Mouse (Mus musculus): ENCODE data around the gene Hgfac.

Gene Hgfac

DNA sequence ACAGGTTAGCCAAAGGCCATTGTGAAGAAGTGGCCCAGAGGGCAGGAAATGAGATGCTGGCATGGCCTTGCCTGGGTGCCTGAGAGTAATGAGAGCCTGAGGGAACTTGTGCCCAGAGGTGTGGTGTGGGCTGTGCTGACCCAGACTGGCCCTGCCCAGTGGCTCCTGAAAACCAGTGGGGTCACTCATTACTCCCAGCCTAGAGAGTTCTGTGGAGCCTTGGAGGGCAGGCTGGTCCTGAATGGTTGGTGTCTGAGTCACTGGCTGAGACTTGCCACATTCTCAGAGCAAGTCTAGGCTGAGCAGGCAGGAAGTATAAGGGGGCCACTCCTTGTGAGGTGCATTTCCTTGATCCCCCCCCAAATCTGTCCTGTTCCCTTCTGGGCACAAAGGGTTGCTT is 3.9 kb upstream of the Hgfac start:
- DNase-seq (ENCODE audit: low read depth in 2 of 2, low spot score in 2 of 2), result no peak

DNA sequence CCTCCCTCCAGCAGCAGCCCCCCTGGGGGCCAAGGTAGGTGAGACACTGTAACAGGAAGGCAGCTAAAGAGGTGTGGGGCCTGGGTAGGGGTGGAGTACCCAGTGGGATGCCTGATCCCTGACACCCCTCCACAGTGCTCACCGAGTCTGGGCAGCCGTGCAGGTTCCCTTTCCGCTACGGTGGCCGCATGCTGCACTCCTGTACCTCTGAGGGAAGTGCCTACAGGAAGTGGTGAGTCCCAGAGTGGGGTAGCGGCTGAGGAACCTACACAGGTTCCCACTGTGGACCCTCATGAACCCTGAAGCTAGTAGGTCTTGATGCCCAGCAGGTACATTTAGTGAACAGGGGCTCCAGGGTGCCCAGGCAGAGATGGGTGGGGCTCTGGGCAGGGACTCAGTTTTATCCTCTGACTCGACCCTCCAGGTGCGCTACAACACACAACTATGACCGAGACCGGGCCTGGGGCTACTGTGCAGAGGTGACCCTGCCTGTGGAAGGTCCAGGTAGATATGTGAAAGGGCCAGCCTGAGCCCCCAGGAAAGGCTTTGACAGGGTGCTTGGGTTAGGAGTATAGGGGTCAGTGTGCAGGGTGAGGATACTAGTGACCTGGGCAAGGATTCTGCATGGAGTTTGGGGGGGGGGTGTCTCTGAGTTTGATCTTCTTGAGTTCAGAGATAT is 1.3 kb downstream of the Hgfac start:
- peak in 1 of 2 experiments; percentile 16 for DNase-seq (ENCODE audit: low read depth in 2 of 2, low spot score in 2 of 2)

DNA sequence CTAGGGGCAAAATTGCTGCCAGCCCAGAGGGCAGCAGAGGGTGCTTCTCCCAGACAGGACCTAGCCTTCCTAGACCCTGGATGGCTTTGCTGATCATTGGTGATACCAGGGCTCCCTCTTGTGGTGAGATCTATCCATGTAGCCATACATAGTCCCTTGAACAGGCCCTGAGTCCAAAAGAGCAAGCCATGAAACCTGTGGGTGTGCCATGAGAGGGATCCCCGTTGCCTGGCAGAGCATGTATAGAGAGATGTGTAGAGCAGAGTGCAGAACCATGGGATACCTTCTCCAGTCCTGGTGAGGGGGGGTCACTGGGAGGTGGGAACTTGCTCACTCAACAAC is 1.8 kb downstream of the Hgfac start:
- peak; percentile 60 to 68 for DNase-seq (ENCODE audit: low read depth in 2 of 2, low spot score in 2 of 2)

DNA sequence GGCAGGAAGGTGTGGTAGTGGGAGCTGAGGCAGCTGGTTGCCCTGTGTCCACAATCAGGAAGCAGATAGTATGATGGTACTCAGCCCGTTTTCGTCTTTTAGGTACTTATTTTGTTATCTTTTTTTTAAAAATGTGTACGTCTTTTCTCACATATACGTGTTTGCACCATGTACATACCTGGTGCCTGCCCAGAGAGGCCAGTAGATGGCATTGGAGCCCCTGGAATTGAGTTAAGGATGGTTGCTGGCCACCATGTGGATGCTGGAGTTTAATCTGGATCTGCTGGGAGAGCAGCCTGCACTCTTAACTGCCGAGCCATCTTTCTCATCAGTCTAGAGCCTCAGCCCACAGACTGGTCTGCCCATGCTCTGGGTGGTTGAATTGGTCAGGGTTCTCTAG is 9.2 kb downstream of the Hgfac start:
- DNase-seq (ENCODE audit: low read depth in 2 of 2, low spot score in 2 of 2), result no peak

DNA sequence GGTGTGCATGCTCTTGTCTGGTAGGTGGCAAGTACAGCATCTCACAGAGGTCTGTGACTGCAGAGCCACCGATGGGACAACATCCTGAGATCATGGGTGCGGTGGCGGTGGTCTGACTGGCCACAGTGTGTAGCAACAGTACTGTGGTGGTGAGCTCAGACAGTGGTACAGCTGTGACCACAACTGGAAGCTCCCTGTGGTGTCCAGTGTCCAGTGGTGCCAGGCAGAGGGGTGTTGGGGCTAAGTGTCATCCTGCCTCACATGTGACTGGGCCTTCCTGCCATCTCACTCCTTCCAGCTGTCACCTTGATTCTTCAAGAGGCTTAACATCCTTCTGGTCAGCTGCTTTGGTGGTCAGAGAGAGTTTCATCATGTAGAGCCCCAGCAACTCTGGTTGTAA is 13.3 kb downstream of the Hgfac start:
- DNase-seq (ENCODE audit: low read depth in 2 of 2, low spot score in 2 of 2), result no peak

DNA sequence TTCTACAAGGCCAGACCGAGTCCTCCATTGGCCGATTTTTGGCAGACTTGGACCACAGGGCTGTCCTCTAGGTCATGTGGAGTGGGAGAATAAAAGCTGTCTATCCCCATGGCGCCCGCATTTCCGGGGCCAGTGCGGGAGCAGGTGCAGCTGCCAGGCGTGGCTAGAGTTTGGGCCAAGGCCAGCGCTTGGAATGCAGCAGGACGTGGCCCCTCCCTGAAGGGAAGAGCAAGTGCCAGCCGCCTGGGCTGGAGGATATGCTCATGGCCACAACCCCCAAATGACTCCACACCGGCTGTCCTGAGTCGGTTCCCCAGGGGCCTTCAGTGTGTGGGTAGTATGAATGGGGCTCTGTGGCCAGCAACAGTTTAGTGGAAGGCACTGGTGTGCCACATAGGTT is 13.8 kb downstream of the Hgfac start:
- no peak for DNase-seq (ENCODE audit: low read depth in 2 of 2, low spot score in 2 of 2)

DNA sequence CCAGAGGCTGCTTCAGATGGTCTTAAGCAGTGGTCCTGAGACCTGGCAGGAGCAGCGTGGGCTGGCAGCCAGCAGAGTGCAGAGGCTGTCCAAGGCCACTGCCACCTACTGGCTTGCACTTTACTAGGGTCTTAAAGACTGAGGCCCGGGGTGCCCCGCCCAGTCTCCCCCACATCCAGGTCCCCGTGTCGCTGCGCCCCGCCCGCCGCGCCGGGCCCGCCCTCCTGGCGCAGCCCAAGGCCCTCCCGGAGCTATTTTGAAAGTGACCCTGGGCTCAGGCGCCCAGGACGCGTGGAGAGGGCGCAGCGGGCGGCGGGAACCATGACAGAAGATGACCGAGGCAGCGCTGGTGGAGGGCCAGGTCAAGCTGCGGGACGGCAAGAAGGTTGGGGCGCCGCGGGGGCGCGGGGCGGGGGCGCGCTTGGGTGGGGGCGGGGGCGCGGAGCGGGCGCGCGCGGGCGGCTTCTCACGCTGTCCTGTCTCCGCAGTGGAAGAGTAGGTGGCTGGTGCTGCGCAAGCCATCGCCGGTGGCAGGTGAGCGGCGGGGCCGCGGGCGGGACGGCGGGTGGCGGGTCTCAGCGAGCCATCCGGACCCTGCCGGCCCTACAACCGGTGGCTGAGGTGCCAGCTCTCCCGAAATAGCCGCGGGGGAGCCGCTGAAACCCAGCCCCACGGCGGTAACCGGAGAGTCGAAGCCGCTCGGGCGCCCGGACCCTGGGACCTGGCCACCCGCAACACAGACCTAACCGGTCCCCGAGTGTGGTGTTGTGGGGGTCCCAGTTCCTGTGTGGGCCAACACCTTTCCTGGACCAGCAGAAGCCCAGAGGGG is 15.5 kb downstream of the Hgfac start, which contains the start of gene Dok7:
Dok7 (plus strand) TSS at position 163 of the 829 bp plus-strand sequence.
- peak in 1 of 2 experiments; percentile 2 for DNase-seq (ENCODE audit: low read depth in 2 of 2, low spot score in 2 of 2)

DNA sequence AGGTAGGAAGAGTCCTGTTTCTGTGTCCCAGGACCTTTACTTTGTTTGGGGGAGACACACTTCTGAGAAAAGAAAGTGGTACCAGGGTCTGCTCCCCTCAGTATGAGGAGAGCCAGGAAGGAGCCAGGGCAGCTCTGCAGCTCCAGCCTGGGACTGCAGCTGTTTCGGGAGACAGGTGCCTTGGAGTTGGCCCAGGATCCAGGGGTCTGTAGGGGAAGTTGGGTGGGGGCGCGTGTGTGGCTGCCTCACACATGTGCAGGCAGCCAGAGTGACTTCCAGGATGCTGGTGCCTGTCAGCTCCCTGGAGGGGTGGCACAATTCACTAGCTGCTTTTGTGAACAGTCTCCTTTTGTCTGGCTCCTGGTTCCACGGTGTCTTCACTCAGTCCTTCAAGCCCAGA is 16.3 kb downstream of the Hgfac start:
- no peak for DNase-seq (ENCODE audit: low read depth in 2 of 2, low spot score in 2 of 2)

DNA sequence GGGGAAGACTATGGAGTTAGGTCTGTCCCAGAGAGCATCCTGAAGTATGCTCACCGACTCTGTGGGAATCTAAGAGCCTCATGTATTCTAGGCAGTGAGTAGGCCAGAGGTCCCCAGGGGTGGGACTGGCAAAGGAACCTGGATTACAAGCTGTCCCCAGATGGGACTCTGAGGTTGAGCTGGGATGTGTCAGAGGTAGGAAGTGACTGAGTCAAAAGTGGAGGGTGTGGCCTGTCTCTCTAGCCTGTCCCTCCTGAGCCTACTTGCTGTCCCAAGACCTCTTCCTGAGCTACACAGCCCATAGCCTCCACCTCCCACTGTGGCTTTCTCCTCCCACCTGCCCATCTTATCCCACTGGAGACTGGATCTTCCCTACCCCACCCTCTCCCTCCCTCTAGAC is 16.9 kb downstream of the Hgfac start:
- no peak for DNase-seq (ENCODE audit: low read depth in 2 of 2, low spot score in 2 of 2)

DNA sequence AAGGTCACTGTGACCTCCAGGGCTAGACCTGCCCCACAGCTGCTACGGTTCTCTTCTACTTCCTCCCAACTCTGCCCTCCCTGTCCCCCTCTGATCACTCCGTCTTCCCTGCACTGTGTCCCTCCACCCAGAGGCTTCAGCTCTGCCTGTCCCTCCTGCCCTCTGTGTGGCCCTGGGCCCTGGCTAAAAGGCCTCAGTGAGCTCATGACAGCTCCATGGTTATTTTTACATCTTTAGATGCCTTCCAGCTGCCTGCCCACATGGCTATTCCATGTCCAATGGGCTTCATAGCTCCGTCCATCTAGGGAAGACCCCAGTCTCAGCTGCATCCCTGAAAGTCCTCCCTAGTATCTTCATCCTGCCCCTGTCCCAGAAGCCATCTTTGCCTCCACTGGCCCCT is 18.8 kb downstream of the Hgfac start:
- no peak for DNase-seq (ENCODE audit: low read depth in 2 of 2, low spot score in 2 of 2)

DNA sequence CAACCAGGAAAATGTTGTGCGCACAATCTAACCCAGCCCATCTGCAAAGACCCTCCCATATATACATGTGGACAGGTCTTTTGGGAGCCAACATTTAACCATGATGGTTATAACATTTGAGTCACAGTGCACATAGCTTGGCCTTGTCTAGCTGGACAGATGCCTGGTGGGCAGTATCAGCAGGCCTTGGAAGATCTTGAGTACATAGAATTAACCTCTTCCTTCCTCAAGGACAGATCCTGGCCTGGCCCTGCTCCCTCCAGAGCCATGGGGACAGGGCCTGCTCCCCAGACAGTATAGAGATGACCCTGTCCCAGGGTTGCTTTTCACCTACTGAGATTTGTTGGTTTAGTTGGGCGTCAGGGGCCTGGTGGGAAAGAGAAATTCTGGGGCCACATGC is 28.5 kb downstream of the Hgfac start:
- no peak for DNase-seq (ENCODE audit: low read depth in 2 of 2, low spot score in 2 of 2)

DNA sequence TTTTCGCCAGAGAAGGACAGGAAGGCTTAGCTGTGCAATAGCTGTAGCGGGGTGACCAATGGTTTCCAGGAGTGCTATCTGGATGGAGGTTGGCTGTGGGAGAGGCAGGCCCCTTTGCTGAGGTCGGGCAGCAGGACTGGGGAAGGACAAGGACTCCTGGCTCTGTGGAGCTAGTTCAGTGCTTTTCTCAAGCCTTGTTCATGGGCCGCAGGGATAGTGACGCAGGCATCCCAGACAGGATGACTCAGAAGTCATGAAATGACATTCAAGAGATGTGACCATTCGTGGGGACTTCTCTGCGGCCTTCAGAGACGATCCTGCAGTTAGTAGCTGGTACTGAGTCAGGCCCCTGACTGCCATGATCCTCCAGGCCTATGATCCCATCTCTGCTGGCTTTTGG is 29.0 kb downstream of the Hgfac start:
- DNase-seq (ENCODE audit: low read depth in 2 of 2, low spot score in 2 of 2), result no peak

DNA sequence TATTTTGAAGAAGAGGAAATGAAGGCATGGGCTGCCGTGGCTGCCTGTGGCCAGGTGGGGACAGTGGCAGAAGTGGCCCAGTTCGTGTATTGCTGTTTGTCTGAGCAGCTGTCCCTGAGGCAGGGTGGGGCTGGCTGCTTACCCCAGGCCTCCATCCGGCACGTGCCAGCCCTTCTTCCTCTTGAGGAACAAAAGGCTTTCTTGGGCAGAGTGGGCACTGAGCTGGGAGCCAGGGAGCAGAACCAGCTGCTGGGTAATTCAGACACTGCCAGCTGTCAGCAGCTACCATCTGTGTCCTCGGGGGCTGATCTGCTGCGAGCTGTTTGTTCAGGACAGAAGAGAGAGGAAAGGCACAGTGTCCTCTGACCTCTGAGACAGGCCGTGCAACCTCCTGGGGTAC is 29.6 kb downstream of the Hgfac start:
- DNase-seq (ENCODE audit: low read depth in 2 of 2, low spot score in 2 of 2), result no peak

DNA sequence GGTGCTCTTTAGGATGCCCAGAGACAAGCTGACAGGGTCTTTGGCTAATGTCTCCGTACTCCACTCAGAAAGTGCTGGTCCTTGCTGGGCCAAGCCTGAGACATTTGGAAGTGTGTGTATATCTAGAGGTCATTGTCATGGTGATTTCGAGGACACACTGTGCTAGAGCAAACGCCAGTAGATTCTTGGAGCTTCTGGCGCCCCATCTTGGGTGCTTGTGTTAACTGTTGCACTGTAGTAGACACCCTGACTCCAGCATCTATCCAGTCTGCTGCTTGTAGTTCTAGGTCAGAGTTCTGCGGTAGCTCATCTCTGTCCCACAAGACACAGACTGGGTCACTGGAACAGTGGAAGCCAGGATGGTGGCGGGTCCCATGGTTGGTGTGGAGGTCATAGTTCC is 30.5 kb downstream of the Hgfac start:
- DNase-seq (ENCODE audit: low read depth in 2 of 2, low spot score in 2 of 2), result no peak

DNA sequence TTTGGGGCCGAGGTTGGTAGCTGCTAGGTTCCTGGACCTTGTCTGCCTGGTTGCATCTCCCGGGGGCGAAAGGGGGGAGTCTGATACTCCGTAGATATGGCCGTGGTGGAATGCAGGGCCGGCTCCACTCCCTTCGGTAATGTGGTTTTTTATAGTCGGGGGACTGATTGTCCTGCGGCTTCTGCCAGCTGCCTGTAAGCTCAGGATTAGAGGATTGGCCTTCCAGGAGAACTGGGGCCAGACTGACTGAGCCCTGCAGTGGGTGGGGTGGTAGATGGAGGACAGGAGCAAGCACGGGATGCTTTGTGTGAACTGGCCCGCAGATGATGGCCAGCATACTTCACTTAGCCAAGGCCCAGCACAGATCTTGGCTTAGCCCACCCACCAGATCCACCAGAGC is 31.9 kb downstream of the Hgfac start:
- DNase-seq (ENCODE audit: low read depth in 2 of 2, low spot score in 2 of 2), result no peak

DNA sequence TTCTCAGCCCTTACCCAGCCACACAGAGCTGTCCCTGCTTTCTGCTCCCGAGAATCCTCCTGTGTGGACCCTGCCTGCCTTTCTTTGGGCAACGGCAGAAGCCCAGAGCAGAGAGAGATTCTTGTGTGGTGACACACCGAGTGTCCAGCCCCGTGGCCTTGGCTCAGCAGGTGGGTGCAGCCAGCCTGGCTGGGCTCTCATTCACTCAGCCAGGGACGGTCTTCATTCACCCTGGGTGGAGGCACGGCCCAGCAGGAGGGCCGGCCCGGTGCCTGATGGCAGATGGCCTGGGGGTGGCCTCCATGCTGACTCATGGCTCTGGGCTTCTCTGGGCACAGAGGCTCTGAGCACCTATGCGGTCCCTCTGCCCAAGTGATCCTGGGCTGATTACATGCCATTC is 32.7 kb downstream of the Hgfac start:
- DNase-seq (ENCODE audit: low read depth in 2 of 2, low spot score in 2 of 2), result no peak

DNA sequence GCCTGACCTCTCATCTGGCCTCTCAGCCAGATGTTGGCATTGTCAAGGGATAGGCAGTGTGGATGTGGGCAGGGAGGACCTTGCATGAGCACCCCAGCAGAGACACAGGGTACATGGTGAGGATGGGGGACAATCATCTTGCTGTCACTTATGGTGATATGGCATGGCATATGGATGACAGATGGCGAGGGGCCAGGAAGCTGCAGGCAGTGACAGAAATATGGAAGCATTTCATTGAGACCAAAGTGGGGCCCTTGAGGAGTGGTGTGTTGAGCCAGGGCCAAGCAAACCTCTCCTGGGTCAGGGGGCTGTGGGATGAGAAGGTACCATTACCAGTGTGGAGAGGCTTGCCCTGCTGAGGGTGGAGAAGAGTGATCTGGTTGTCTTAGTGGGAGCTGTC is 35.1 kb downstream of the Hgfac start:
- no peak for DNase-seq (ENCODE audit: low read depth in 2 of 2, low spot score in 2 of 2)

DNA sequence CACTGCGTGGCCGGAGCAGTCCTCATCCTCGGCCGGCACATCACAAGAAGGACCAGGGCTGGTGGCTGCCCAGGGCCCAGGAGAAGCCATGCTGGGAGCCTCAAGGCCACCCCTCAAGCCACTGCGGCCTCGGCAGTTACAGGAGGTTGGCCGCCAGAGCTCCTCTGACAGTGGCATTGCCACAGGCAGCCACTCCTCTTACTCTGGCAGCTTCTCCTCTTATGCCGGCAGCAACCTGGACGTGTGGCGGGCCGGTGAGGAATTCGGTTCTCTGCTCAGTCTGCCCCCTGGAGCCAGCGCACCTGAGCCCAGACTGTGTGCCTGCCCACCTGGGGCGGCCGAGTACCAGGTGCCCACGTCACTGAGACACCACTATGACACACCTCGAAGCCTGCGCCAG is 37.8 kb downstream of the Hgfac start:
- no peak for DNase-seq (ENCODE audit: low read depth in 2 of 2, low spot score in 2 of 2)

DNA sequence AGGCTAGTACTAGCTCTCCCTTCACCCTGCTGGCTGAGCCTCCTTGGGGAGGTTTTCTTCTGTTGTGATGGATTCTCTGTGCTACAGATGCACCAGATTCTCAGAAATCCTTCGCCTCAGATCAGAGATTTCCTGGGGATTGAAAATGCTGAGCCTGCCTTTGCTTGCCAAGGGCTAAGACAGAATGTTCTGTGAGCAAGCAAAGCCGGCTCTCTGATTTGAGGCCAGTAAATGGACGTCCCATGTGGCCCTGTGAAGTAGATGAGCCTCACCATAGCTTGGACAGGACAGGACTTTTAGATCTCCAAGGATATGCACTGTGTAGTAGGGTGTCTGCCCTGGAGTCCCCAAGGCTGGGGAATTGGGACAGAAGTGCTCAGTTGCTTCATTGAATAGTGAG is 43.6 kb downstream of the Hgfac start:
- no peak for DNase-seq (ENCODE audit: low read depth in 2 of 2, low spot score in 2 of 2)

DNA sequence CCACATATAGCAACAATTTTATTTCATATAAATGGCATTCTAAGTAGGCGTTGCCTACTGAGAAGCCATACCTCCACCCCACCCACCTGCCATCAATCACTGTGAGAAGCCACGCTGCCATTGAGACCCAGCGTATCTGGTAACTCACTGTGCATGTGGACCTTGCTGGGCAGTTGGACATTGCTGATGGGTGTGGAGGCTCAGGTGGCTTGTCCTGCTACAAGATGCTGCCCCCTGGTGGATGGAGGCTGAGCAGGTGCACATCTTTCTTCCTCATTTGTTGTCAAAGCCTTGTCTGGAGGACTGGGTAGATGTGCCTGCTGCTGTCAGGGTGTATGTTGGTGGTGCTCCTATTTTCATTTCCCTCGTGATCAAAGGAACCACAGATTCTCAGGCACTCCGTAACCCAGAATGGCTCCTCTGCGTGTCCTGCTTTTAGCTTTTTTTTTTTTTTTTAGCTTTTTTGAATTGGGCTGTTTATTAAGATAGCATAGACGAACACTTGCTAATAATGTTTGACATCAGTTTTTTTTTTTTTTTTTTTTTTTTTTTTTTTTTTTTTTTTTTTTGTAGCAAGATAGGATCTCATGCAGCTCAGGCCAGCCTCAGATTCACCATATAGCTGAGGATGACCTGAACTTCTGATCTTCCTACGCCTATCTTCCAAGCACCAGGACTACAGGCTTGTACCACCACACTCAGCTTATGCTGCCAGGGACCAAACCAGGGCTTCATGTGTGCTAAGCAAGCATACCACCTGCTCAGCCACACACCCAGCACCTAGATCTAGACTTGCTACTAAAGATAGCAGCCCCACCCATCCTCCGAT is 47.7 kb downstream of the Hgfac start:
- peak; percentile 43 to 51 for DNase-seq (ENCODE audit: low read depth in 2 of 2, low spot score in 2 of 2)

DNA sequence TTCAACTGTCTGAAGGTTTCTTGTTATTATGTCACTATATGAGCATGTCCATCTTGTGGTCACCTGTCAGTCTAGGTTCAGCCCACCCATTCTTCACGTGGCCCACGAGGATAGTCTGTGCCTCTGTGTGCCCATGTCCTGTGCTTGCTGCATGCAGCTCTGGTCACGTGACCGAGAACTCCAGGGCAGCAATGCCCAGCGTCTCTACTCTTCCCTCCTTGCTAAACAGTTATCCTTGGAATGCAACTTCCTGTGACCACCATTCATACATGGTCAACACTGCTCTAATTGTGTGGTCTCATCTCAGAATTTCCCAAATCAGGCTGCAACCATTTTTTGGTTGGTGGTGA is 48.3 kb downstream of the Hgfac start:
- no peak for DNase-seq (ENCODE audit: low read depth in 2 of 2, low spot score in 2 of 2)

DNA sequence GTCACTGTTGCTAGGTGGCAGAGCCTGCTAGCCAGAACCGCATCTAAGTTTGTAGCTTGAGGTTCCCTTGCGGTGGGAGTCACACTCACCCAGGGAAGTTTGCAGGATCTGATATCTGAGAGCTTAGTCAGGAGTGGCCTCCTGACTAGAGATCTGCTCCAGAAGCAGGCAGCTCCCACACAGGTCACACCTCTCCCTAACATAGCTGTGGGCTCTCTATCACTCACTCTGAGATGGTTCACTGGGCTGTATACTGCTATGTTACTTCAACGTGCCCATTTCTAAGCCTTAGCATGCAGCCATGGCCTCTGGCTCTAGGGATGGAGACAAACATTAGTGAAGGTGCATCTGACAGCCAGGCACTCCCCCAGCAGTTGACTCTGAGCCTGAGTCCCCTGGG is 50.3 kb downstream of the Hgfac start:
- no peak for DNase-seq (ENCODE audit: low read depth in 2 of 2, low spot score in 2 of 2)
